Comparison of ENCODE assay signal across 24 mouse cellular contexts in the genomic region with DNA sequence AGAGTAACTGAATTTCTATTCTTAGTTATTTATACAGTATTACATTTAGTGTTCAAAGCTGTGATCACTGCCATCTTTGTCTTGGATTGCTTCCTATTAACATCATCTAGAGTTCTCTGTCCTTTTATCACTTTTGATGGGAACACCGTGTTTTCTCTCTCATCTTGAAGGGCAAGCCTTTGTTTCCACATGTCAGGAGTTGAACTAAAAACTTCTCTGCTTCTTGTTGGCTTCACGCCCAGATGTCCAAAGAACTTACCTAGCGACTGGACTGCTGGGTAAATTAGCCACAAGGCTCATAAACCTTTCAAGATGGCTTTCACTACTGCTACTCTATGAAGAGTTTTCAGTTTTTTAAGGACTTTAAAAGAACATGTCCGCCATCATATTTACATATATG.
DNase-seq lines count a peak whose midpoint lies in the region; ATAC-seq and TF ChIP-seq lines count a peak whose summit lies in the region.
"Had no signal": no experiment of that assay in that cellular context is flagged by ENCODE, and none has a peak within 500 bp of the region (broad histone marks: within the 10 kb centered on the region; RNA-seq: fewer than 3 reads in every experiment).

No protein-coding gene starts in this region.

- H3K9ac ChIP-seq in kidney, embryonic 14.5 days (ENCODE audit: low read depth, low read length), result no peak overlapping the region
- H3K9ac ChIP-seq in liver, adult 2 months (ENCODE audit: low read depth, low read length), result no peak overlapping the region
- H3K9ac ChIP-seq in liver, postnatal 0 days (replicated peaks), result no peak overlapping the region
- H3K9ac ChIP-seq: forebrain, postnatal 0 days; heart, embryonic 13.5 days; hindbrain, embryonic 14.5 days had no signal

- H3K4me3 ChIP-seq in gastrocnemius, adult 2 months, result no peak overlapping the region
- H3K4me3 ChIP-seq in kidney, embryonic 14.5 days (ENCODE audit: low read length), result no peak overlapping the region
- H3K4me3 ChIP-seq in liver, adult 2 months (ENCODE audit: insufficient read depth, low read depth, low read length), result no peak overlapping the region
- H3K4me3 ChIP-seq in liver, postnatal 0 days (ENCODE audit: low read depth, low read length), result no peak overlapping the region
- H3K4me3 ChIP-seq: heart, embryonic 13.5 days had no signal

- 62% methylated on average over 4 of the region's 4 CpGs for WGBS in kidney, embryonic 14.5 days
- 64% methylated on average over 4 of the region's 4 CpGs for WGBS in liver, adult 2 months
- 86% methylated on average over 4 of the region's 4 CpGs for WGBS in liver, postnatal 0 days (ENCODE audit: insufficient replicate concordance)

- DNase-seq in gastrocnemius, adult 2 months, result no peak
- DNase-seq in gastrocnemius, adult 18-20 months (ENCODE audit: low spot score), result no peak
- DNase-seq in kidney, postnatal 14 days, result peak; percentile 21
- DNase-seq in liver, adult 2 months (ENCODE audit: extremely low read depth, low read depth, low spot score), result peak; percentile 56
- no peak for DNase-seq in liver, postnatal 0 days
- no peak for DNase-seq in ovary, postnatal 36 days (ENCODE audit: low spot score)
- DNase-seq in cerebellum, postnatal 10 days, result no peak
- DNase-seq: adrenal gland, adult 8-10 months; adrenal gland, postnatal 25 days; cerebellum, adult 11-12 months; cerebellum, adult 8-10 months; cerebellum, postnatal 14 days; forebrain, postnatal 0 days; gastrocnemius, postnatal 10 days; gastrocnemius, postnatal 36 days; heart, adult 18-20 months; heart, postnatal 14 days; heart, postnatal 4 days had no signal

- H3K4me2 ChIP-seq in kidney, embryonic 14.5 days (replicated peaks; ENCODE audit: low read depth, low read length), result no peak overlapping the region
- H3K4me2 ChIP-seq in liver, postnatal 0 days (ENCODE audit: low read depth, low read length), result no peak overlapping the region
- H3K4me2 ChIP-seq: heart, embryonic 13.5 days; hindbrain, embryonic 14.5 days had no signal

- H3K79me2 ChIP-seq in liver, adult 2 months (ENCODE audit: control insufficient read depth, insufficient read depth, low read length), result peaks cover 18% of the 10 kb centered on the region; the same call in 1 of the 2 replicates

- no peak for TF ChIP-seq POLR2A in liver, adult 2 months (IDR thresholded peaks at IDR 0.05; ENCODE audit: extremely low read depth, insufficient read depth, low read length)

- no peaks in the 10 kb centered on the region for H3K4me1 ChIP-seq in kidney, embryonic 14.5 days (ENCODE audit: control insufficient read depth, insufficient read depth, low read length)
- H3K4me1 ChIP-seq in liver, adult 2 months (ENCODE audit: control insufficient read depth, insufficient read depth, low read length), result peaks cover 19% of the 10 kb centered on the region
- H3K4me1 ChIP-seq in liver, postnatal 0 days (ENCODE audit: insufficient read depth), result peaks cover 11% of the 10 kb centered on the region

- H3K9me3 ChIP-seq in kidney, embryonic 14.5 days (ENCODE audit: control insufficient read depth, low read length), result no peaks in the 10 kb centered on the region
- no peaks in the 10 kb centered on the region for H3K9me3 ChIP-seq in liver, postnatal 0 days (ENCODE audit: low read length)
- H3K9me3 ChIP-seq: heart, embryonic 13.5 days had no signal

- H3K27me3 ChIP-seq in kidney, embryonic 14.5 days (ENCODE audit: control insufficient read depth, insufficient read depth, low read length), result no peaks in the 10 kb centered on the region
- no peaks in the 10 kb centered on the region for H3K27me3 ChIP-seq in liver, adult 2 months (ENCODE audit: control insufficient read depth, insufficient read depth, low read length)
- no peaks in the 10 kb centered on the region for H3K27me3 ChIP-seq in liver, postnatal 0 days (ENCODE audit: insufficient read depth, low read length)
- H3K27me3 ChIP-seq: heart, embryonic 13.5 days had no signal

- intact Hi-C loops in gastrocnemius, adult 2 months (cut with DNase I), result no loop called here

- peak overlapping the region; percentile 55 for H3K27ac ChIP-seq in gastrocnemius, adult 2 months
- H3K27ac ChIP-seq in kidney, embryonic 14.5 days (ENCODE audit: low read depth, low read length), result no peak overlapping the region
- H3K27ac ChIP-seq in liver, adult 2 months (replicated peaks; ENCODE audit: insufficient read depth, low read depth, low read length), result no peak overlapping the region
- H3K27ac ChIP-seq in liver, postnatal 0 days (ENCODE audit: low read depth), result no peak overlapping the region
- H3K27ac ChIP-seq: heart, embryonic 13.5 days; hindbrain, embryonic 14.5 days; hindbrain, postnatal 0 days had no signal

- no peak for TF ChIP-seq CTCF in gastrocnemius, adult 2 months (IDR thresholded peaks at IDR 0.05)
- no peak for TF ChIP-seq CTCF in liver, adult 2 months (IDR thresholded peaks at IDR 0.05; ENCODE audit: low read depth, low read length)
- TF ChIP-seq CTCF in liver, postnatal 0 days (IDR thresholded peaks at IDR 0.05; ENCODE audit: low read depth), result no peak

- peaks cover 4% of the 10 kb centered on the region; the same call in 1 of the 2 replicates for H3K36me3 ChIP-seq in kidney, embryonic 14.5 days (ENCODE audit: control insufficient read depth, insufficient read depth, low read length)
- H3K36me3 ChIP-seq in liver, adult 2 months (ENCODE audit: control insufficient read depth, insufficient read depth, low read length), result peaks cover 27% of the 10 kb centered on the region
- peaks cover 43% of the 10 kb centered on the region for H3K36me3 ChIP-seq in liver, postnatal 0 days (replicated peaks; ENCODE audit: insufficient read depth, low read length)

- no peak for TF ChIP-seq EP300 in liver, postnatal 0 days (IDR thresholded peaks at IDR 0.05; ENCODE audit: low read depth)

- ATAC-seq in kidney, embryonic 14.5 days (ENCODE audit: low FRiP score, low TSS enrichment), result no peak
- no peak for ATAC-seq in liver, postnatal 0 days
- ATAC-seq: activated CD4-positive, CD25-positive, alpha-beta regulatory T cell, adult 4 months; forebrain, embryonic 14.5 days; forebrain, postnatal 0 days; hindbrain, postnatal 0 days had no signal

Comparison
In these comparisons a context has a peak if more than half of its experiments do, and no peak if none do; other contexts are left out.
1. DNase-seq: peak in kidney, postnatal 14 days (single experiment) and liver, adult 2 months (single experiment); none in gastrocnemius, adult 2 months (single experiment), gastrocnemius, adult 18-20 months (single experiment), liver, postnatal 0 days (single experiment), ovary, postnatal 36 days (single experiment) and cerebellum, postnatal 10 days (0 of 2).